ENCODE assay signal across 18 mouse cellular contexts in the genomic region with DNA sequence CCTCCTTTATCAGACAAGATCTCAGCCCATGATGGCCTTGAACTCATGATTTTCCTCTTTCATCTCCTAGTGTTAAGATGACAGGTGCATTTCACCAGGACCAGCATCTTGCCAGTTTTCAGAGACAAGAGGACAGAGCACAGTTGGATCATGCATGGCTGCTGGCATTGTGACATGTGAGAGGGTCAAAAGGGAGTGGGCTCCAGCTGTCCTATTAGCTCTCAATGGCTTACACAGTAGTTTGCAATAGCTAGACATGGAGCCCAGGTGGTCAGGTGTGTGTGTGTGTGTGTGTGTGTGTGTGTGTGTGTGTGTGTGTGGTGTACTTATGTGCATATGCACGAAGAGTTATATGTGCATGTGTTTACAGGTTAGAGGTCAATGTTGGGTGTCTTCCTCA.
DNase-seq lines count a peak whose midpoint lies in the region.
"Had no signal": no experiment of that assay in that cellular context is flagged by ENCODE, and none has a peak within 500 bp of the region (broad histone marks: within the 10 kb centered on the region; RNA-seq: fewer than 3 reads in every experiment).

No protein-coding gene starts in this region.

- H3K4me3 ChIP-seq in heart, embryonic 10.5 days: no peak overlapping the region

- WGBS in heart, embryonic 10.5 days: 81% methylated on average over 1 of the region's 1 CpGs

- peaks cover 32% of the 10 kb centered on the region for H3K4me1 ChIP-seq in heart, embryonic 10.5 days

- no peak overlapping the region for H3K27ac ChIP-seq in heart, embryonic 10.5 days

- no peaks in the 10 kb centered on the region for H3K9me3 ChIP-seq in heart, embryonic 10.5 days

- no peaks in the 10 kb centered on the region for H3K36me3 ChIP-seq in heart, embryonic 10.5 days
- H3K36me3 ChIP-seq: G1E had no signal

- intact Hi-C loops in heart, postnatal 36 days (cut with DNase I): no loop called here

- DNase-seq in heart, adult 11 months: peak; percentile 64
- no peak for DNase-seq in heart, postnatal 36 days
- DNase-seq in heart, embryonic 10.5 days (ENCODE audit: low spot score): peak; percentile 61
- no peak for DNase-seq in heart, adult 8-10 months (ENCODE audit: low spot score)
- DNase-seq in testis, postnatal 10 days (ENCODE audit: low spot score): peak; percentile 14
- DNase-seq in testis, postnatal 14 days (ENCODE audit: low spot score): no peak
- DNase-seq in urinary bladder, adult 2 months (ENCODE audit: low spot score): peak; percentile 8
- no peak for DNase-seq in urinary bladder, postnatal 10 days (ENCODE audit: low spot score)
- DNase-seq: adrenal gland, adult 8-10 months; adrenal gland, postnatal 10 days; adrenal gland, postnatal 14 days; adrenal gland, postnatal 25 days; adrenal gland, postnatal 36 days; B cell, adult 2 months; cerebellum, adult 11 months; cerebellum, adult 11-12 months had no signal

- H3K27me3 ChIP-seq in heart, embryonic 10.5 days (ENCODE audit: insufficient read depth, poor library complexity, severe bottlenecking): no peaks in the 10 kb centered on the region
- H3K27me3 ChIP-seq: CH12.LX had no signal

Comparison
In these comparisons a context has a peak if more than half of its experiments do, and no peak if none do; other contexts are left out.
1. DNase-seq: peak in heart, adult 11 months (single experiment), heart, embryonic 10.5 days (single experiment), testis, postnatal 10 days (single experiment) and urinary bladder, adult 2 months (single experiment); none in heart, postnatal 36 days (0 of 2), heart, adult 8-10 months (single experiment), testis, postnatal 14 days (single experiment) and urinary bladder, postnatal 10 days (single experiment).